18 mouse cellular contexts compared by ENCODE assay signal in the genomic region with DNA sequence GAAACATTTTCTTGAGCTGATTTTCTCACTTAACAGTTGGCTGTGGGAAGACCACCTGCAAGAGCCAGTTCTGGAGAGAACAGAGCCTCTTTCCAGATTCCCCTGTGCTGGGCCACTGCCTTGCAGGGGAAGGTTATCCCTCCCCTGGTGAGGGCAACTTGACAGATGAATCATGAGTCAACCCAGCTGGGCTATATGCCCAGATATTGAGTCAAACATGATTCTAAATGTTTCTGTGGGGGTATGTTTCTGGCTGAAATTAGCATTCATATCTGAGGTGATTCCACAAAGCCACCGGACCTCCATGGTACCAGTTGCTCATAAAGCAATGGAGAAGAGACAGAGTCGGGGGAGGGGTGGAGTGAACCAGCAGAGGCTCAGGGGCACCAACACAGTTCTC.
DNase-seq lines count a peak whose midpoint lies in the region; TF ChIP-seq lines count a peak whose summit lies in the region.
"Had no signal": no experiment of that assay in that cellular context is flagged by ENCODE, and none has a peak within 500 bp of the region (broad histone marks: within the 10 kb centered on the region; RNA-seq: fewer than 3 reads in every experiment).

No protein-coding gene starts in this region.

- no peak overlapping the region for H3K27ac ChIP-seq in layer of hippocampus, adult 2 months
- H3K27ac ChIP-seq: forebrain, embryonic 15.5 days; hindbrain, postnatal 0 days; midbrain, embryonic 13.5 days had no signal

- DNase-seq in cerebellum, adult 18-20 months: peak; percentile 35 to 52
- DNase-seq in cerebellum, adult 11-12 months: no peak
- DNase-seq in layer of hippocampus, adult 2 months (ENCODE audit: low spot score in 2 of 2): peak; percentile 47 to 48
- no peak for DNase-seq in layer of hippocampus, postnatal 25 days (ENCODE audit: extremely low spot score in 1 of 2, low spot score in 1 of 2)
- peak; percentile 63 for DNase-seq in adrenal gland, postnatal 10 days
- DNase-seq in layer of hippocampus, postnatal 36 days: peak; percentile 23 to 26
- no peak for DNase-seq in kidney, postnatal 4 days
- no peak for DNase-seq in gastrocnemius, postnatal 36 days
- DNase-seq: heart, postnatal 36 days; kidney, adult 8-10 months; liver; lung, adult 18-20 months; lung, postnatal 36 days; thymus, adult 18-20 months had no signal

- no peak for TF ChIP-seq CTCF in layer of hippocampus, adult 2 months (conservative IDR thresholded peaks at IDR 0.05)

- no peak overlapping the region for H3K4me3 ChIP-seq in layer of hippocampus, adult 2 months
- H3K4me3 ChIP-seq: forebrain, embryonic 15.5 days; heart, embryonic 12.5 days; midbrain, embryonic 13.5 days had no signal

- intact Hi-C loops in gastrocnemius, postnatal 36 days (cut with DNase I): no loop called here

Comparison
In these comparisons a context has a peak if more than half of its experiments do, and no peak if none do; other contexts are left out.
1. DNase-seq: peak in cerebellum, adult 18-20 months (2 of 2), layer of hippocampus, adult 2 months (2 of 2), adrenal gland, postnatal 10 days (single experiment) and layer of hippocampus, postnatal 36 days (2 of 2); none in cerebellum, adult 11-12 months (single experiment), layer of hippocampus, postnatal 25 days (0 of 2), kidney, postnatal 4 days (0 of 2) and gastrocnemius, postnatal 36 days (0 of 2).